Mouse (Mus musculus): ENCODE results near the gene Lrrtm3.

The Lrrtm3 gene

GRCm38 (mm10) chr10:64041218-64041617 is 48.9 kb downstream of the Lrrtm3 start:
- DNase-seq = no peak

DNA sequence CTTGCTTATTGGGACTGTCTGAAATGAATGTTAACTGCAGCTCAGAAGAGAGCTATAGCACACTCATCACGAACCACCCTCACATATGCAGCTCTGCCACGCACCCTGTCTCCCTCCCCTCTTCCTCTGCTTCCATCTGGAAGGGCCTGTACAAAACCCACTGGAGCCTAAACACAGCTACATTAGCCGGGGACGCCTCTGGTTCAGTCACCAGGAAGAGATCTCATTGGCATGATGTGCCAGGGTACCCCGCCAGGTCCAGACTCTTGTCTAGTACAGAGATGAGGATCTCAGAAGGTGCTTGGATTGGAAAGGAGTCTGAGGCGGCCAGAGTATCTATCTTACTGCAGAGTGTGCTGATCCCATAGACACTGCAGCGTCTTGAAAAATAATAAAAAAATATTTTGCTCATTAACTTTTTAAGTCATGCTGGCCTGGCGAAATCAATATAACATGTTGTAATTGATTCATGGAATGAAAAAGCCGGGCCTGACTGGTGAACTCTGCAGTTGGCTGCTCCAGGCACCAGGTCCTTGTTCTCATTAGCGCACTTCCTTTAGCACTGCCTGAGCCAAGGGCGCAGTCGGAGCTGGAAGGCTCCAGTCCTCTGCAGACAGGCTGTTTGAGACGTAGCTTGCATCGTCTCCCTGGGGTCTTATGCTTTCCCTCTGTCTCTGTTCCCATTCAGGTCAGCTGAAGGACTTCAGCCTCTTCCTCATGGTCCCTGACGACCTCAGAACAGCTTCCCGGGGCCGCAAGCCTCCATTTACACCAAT is 50.1 kb downstream of the Lrrtm3 start:
- peak in 1 of 2 experiments; percentile 72 for DNase-seq

- no peak for DNase-seq
Observed at GRCm38 (mm10) chr10:64030901-64031300, 59.2 kb downstream of the Lrrtm3 start.

DNA sequence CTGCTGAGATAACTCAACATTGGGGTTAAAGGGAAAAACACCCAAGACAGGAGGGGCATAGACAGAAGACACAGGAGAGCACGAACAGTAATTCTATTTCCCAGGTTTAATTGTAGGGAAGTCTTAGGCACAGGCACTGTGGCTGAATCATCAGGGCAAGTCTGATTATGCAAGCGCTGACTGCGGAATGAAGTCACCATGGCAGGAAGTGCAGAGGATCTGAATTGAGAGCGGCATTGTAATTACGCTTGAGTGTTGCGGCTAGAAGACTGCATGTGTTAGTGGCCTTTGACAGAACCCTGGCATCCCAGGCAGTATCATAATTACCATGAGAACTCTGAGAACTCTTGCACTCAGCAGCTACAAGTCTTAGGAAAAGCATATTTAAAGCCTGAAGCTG is 66.7 kb downstream of the Lrrtm3 start:
- peak in 1 of 2 experiments; percentile 33 for DNase-seq

- DNase-seq = no peak
Observed at GRCm38 (mm10) chr10:64020347-64020746, 69.7 kb downstream of the Lrrtm3 start.

DNA sequence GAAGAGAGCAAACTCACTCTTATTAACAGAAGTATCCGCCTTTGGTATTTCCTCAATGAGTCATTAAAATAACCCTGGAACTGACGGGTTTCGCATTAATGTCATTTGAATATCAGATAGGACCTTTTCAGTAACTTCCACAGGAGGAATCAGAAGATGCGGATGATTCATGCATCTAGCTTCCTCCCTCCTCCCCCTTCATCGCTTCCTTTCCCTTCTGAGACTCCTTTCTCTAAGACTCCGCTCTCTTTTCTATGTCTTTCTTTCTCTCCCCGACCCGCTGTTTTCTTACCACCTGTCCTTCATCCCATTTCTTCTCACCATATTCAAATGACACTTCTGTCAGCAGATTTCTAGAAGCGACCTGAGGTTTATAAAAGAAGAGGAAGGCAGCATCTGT is 88.1 kb downstream of the Lrrtm3 start:
- no peak for DNase-seq

GRCm38 (mm10) chr10:64001531-64001930 is 88.5 kb downstream of the Lrrtm3 start:
- DNase-seq = no peak

- no peak for DNase-seq
Observed at GRCm38 (mm10) chr10:63994251-63994650, 95.8 kb downstream of the Lrrtm3 start.

DNA sequence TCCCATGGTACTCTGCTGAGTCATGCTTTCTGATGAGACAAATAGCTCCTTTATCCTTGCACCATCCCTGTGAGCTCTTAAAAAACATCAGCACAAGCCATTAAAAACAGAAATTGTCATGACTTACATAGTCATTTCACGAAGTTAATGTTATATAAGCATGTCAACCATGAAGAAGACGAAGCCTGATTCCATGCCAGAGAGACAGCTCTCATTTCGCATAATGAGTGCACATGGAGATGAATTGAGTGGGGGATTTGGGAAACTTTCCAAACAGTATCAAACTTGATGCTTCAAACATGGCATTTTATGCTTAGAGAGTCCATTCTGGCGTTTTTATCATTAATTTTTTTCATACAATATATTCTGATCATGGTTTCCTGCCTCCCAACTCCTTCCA is 104.5 kb downstream of the Lrrtm3 start:
- DNase-seq = no peak

GRCm38 (mm10) chr10:63979410-63979809 is 110.7 kb downstream of the Lrrtm3 start:
- DNase-seq = peak in 1 of 2 experiments; percentile 46

DNA sequence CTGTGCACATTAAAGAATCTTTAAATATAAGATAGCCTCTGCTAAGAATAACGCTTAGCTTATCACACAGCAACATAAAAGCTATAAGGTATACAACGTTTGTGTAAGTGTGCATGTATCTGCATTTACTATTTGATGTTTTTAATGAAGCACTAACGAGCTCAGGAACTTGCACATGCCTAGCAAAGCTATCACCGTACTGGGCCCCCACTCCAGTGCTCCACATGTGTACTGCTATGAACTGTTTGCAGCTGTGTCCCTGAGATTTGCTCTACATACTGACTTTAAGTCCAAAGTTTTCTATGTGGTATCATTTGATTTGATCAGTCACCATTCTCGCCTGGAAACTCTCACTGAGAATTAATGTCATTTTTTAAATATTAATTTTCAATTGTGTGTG is 111.1 kb downstream of the Lrrtm3 start:
- DNase-seq = no peak

GRCm38 (mm10) chr10:63978535-63978934 is 111.5 kb downstream of the Lrrtm3 start:
- no peak for DNase-seq

DNA sequence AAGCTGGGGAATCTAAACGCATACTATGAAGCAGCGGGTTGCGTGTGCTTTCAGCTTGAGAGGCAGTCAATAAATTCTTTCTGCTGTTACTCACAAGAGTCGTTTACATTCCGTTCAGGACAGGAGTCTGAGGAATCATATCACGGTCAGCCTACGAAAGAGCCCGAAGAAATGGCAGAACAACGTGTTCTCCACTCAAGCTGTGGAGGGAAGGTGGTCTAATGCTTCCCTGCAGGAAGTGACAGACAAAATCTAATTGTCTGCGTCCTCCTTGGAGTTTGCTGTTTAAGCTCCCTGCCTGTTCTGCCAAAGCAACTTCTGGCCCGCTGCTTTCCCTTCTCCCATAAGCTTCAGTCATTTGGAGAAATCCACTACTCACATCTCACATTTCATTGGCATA is 112.0 kb downstream of the Lrrtm3 start:
- DNase-seq = no peak

GRCm38 (mm10) chr10:63972300-63972699 is 117.8 kb downstream of the Lrrtm3 start:
- no peak for DNase-seq

DNA sequence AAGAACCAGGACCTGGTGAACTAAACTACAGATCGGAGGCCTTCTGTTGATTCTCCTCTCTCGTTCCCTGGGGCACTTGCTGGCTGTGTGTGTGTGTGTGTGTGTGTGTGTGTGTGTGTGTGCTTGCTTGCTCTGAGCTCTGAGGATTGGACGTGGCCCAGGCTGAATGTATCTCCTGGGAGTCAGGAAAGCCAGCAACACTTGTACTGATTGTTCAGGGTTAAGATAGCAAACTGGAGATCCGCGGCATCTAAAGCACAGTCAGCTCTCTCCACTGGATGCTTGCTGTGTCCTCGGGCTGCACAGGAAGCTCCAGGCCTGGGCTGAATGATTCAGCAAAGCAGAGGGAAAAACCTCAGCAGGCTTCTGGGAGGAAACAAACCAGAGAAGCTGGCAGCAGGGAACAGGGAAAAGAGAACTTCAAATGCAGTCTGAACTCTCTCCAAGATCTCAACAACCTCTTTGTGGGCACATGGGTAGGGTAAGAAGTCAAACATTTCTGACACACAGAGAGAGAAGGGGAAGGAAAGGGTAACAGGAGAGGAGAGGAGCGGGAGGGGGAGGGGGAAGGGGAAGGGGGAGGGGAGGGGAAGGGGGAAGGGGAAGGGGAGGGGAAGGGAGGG is 135.7 kb downstream of the Lrrtm3 start:
- no peak for DNase-seq

GRCm38 (mm10) chr10:63951481-63951880 is 138.6 kb downstream of the Lrrtm3 start:
- no peak for DNase-seq

DNA sequence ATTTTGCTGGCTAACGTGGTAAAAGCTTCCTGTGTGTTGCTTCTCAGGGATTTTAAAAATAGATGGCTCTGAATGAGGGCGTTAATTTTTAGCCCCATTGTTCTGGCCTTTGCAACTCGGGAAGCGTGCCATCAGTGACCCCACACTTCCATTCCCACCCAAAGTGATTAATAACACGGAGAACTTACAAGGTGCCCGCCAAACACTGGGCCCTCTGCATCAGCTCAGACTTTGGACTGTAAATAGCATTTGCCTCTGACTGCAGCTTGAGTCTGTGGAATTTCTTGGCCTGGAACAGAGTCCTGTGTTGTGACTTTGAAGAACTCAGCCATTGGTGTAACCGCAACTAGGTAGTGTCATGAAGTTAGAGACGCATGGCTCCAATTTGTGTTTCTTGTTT is 139.2 kb downstream of the Lrrtm3 start:
- DNase-seq = peak in 1 of 2 experiments; percentile 21

DNA sequence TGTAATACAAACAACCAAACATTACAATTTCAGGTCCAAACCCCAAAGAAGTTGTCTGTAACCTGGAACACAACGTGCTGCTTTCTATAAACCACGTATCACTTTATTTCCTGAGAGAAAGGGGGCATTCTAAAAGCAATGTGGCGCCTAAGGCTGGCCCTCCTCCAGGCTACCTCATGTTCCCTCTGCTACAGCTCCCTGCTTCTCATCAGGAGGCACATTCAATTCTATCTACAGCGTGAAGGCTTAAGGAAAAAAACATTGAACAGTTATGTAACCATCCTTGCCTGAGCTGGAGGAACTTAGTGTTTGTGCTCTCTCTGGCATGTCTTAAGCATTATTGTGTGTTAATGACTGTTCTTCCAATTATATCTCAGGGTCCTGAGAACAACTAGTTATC is 142.8 kb downstream of the Lrrtm3 start:
- no peak for DNase-seq

DNA sequence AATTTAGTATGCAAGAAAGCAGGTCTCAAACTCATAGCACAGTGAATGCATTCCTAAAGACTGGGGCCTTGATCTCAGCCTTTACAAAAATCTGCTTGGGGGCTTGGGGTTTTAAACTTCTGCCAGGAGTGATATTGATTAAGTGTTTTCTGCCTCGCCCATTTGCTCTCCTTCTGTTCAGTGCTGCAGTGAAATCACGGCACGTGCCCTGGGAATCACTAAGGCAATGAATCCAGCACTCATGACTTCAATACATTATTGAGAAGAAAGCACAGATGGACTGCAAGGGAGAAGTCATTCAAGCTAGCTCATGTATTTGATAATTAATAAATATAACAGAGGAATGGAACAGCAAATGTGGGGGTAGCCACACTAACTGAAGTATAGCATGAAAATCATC is 144.5 kb downstream of the Lrrtm3 start:
- no peak for DNase-seq

DNA sequence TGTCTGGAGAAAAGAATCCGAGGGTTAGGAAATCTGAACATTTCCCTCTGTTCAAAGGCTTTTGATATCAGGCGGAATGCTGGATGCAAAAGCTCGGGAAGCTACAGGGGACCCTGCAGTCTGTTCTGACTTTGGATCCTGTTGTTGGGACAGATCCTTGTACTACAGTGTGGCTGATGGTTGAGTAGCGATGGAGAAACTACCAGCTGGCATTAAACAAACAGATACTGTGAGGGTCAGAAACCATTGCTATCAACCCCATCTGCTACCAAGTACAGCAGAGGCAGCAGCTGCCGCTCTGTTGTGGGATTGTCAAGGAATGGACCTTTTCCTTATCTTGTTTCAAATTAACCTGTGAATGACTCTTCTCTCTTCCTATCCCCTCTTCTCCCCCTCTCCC is 156.1 kb downstream of the Lrrtm3 start:
- no peak for DNase-seq

DNA sequence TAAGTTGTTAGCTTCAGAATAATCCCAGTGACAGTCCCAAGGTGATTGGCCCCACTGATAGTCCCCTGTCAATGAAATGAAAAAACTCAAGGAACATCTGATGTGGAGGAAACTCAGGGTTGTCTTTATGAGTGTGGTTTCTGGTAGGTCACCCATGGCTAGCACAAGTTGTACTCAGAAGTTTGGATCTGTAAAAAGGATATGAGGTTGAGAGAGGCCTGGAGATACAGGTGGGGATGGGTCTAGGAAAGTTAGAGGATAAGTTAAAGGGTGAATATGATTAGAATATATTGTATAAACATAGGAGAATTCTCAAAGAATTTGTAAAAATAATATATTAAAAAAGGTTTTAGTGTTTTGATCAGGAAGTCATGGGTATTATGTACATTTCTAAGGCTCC is 162.7 kb downstream of the Lrrtm3 start, which contains the start of gene Gm10118:
Gene Gm10118 (minus strand): TSS at position 101 of the 400 bp plus-strand sequence.
- DNase-seq = no peak

GRCm38 (mm10) chr10:63908878-63909277 is 181.2 kb downstream of the Lrrtm3 start:
- no peak for DNase-seq

- no peak for DNase-seq
Observed at GRCm38 (mm10) chr10:63899891-63900290, 190.2 kb downstream of the Lrrtm3 start.

DNA sequence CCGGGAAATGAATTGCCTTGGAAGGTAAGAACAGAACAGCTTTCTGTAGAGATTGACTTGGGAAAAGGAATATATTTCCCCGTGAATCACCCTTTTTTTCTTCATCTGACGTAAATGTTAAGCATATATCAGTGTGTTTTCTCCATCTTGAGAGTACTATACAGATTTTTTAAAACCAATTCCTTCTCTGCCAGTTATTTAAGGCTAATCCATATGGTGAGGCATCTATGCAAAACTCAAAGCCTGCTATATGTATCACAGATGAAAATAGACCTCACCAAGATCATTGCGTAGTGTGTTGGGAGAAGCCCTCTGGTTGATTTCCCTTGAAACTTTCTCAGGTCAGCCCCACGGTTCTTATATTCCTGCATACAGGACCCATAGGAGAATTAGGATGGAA is 195.5 kb downstream of the Lrrtm3 start:
- DNase-seq = no peak

All from lung, postnatal 4 days (tissue).